Mouse (Mus musculus): ENCODE results near the gene Adcy5. TPM values are rescaled to one million over a fixed set of nuclear protein-coding genes. Genes with fewer than 3 reads are reported as not detected.

The Adcy5 gene
- total and polyA plus RNA-seq, 3 experiments = under 0.01 to 0.08 TPM; not detected in 1

GRCm38 (mm10) chr16:35224716-35225115 lies 70.0 kb downstream of the Adcy5 start (continued):
- TF ChIP-seq JUND (IDR thresholded peaks at IDR 0.05; ENCODE audit: low read depth, low read length) (no peak), SMC3 (IDR thresholded peaks at IDR 0.05; ENCODE audit: low read depth, low read length) (no peak), POLR2AphosphoS2 (IDR thresholded peaks at IDR 0.05; ENCODE audit: low read length) (no peak), MAX (IDR thresholded peaks at IDR 0.05; ENCODE audit: low read length) (no peak)

GRCm38 (mm10) chr16:35229582-35229981 lies 74.9 kb downstream of the Adcy5 start:
- no peak overlapping the region for H3K4me3 ChIP-seq (ENCODE audit: control insufficient read depth in 1 of 2, insufficient read depth in 1 of 2, low read depth in 2 of 2, low read length in 2 of 2)
- H3K27me3 ChIP-seq (ENCODE audit: control insufficient read depth in 1 of 2, insufficient read depth in 2 of 2, low read length in 2 of 2) = no peaks in the 10 kb centered on the region
- H3K4me1 ChIP-seq (ENCODE audit: control insufficient read depth in 1 of 2, insufficient read depth in 2 of 2, low read length in 2 of 2) = no peaks in the 10 kb centered on the region
- DNase-seq (ENCODE audit: low read depth, low spot score) = no peak
- TF ChIP-seq CTCF (IDR thresholded peaks at IDR 0.05 in 2 of 3, conservative IDR thresholded peaks at IDR 0.05 in 1 of 3; ENCODE audit: control insufficient read depth in 1 of 3, insufficient read depth in 1 of 3, low read depth in 2 of 3, low read length in 3 of 3, poor library complexity in 1 of 3, severe bottlenecking in 1 of 3) (no peak), MEF2A (IDR thresholded peaks at IDR 0.05; ENCODE audit: extremely low read depth, insufficient replicate concordance, low read depth, low read length, poor library complexity, severe bottlenecking) (no peak), ZMIZ1 (IDR thresholded peaks at IDR 0.05; ENCODE audit: low read depth, low read length) (no peak), EP300 (IDR thresholded peaks at IDR 0.05; ENCODE audit: low read depth in 1 of 2, low read length in 2 of 2) (no peak), NRF1 (IDR thresholded peaks at IDR 0.05; ENCODE audit: insufficient read depth, low read depth, low read length, poor library complexity, severe bottlenecking) (no peak), GABPA (IDR thresholded peaks at IDR 0.05; ENCODE audit: low read depth, low read length) (no peak), TCF12 (IDR thresholded peaks at IDR 0.05; ENCODE audit: low read depth, low read length) (no peak), MYB (IDR thresholded peaks at IDR 0.05; ENCODE audit: low read depth, low read length) (no peak), RAD21 (IDR thresholded peaks at IDR 0.05; ENCODE audit: low read depth, low read length) (no peak), MAX (IDR thresholded peaks at IDR 0.05; ENCODE audit: low read length) (no peak)
- H3K9ac ChIP-seq (ENCODE audit: control insufficient read depth, low read depth, low read length, poor library complexity, severe bottlenecking) = no peak overlapping the region
- no peaks in the 10 kb centered on the region for H3K9me3 ChIP-seq (replicated peaks; ENCODE audit: insufficient read depth, low read length)
- no peaks in the 10 kb centered on the region for H3K36me3 ChIP-seq (ENCODE audit: control insufficient read depth in 1 of 2, insufficient read depth in 2 of 2, low read length in 2 of 2)
- H3K79me2 ChIP-seq (ENCODE audit: control insufficient read depth, insufficient read depth, low read length, poor library complexity) = no peaks in the 10 kb centered on the region
- H3K27ac ChIP-seq (ENCODE audit: control insufficient read depth, low read depth, low read length) = no peak overlapping the region

- Histone ChIP-seq H3K4me1 (ENCODE audit: control insufficient read depth in 1 of 2, insufficient read depth in 2 of 2, low read length in 2 of 2) (no peaks in the 10 kb centered on the region), H3K79me2 (ENCODE audit: control insufficient read depth, insufficient read depth, low read length, poor library complexity) (no peaks in the 10 kb centered on the region), H3K27me3 (ENCODE audit: control insufficient read depth in 1 of 2, insufficient read depth in 2 of 2, low read length in 2 of 2) (no peaks in the 10 kb centered on the region), H3K4me3 (ENCODE audit: control insufficient read depth in 1 of 2, insufficient read depth in 1 of 2, low read depth in 2 of 2, low read length in 2 of 2) (no peak overlapping the region), H3K27ac (ENCODE audit: control insufficient read depth, low read depth, low read length) (no peak overlapping the region), H3K36me3 (ENCODE audit: control insufficient read depth in 1 of 2, insufficient read depth in 2 of 2, low read length in 2 of 2) (no peaks in the 10 kb centered on the region), H3K9me3 (replicated peaks; ENCODE audit: insufficient read depth, low read length) (no peaks in the 10 kb centered on the region), H3K9ac (ENCODE audit: control insufficient read depth, low read depth, low read length, poor library complexity, severe bottlenecking) (no peak overlapping the region)
- no peak for DNase-seq (ENCODE audit: low read depth, low spot score)
- TF ChIP-seq HCFC1 (IDR thresholded peaks at IDR 0.05; ENCODE audit: low read depth, low read length) (no peak), BHLHE40 (IDR thresholded peaks at IDR 0.05; ENCODE audit: borderline replicate concordance, low read depth, low read length) (no peak), MAZ (IDR thresholded peaks at IDR 0.05; ENCODE audit: low read depth, low read length) (no peak), EP300 (IDR thresholded peaks at IDR 0.05; ENCODE audit: low read depth in 1 of 2, low read length in 2 of 2) (no peak), ZNF384 (IDR thresholded peaks at IDR 0.05; ENCODE audit: low read depth, low read length) (no peak), MYB (IDR thresholded peaks at IDR 0.05; ENCODE audit: low read depth, low read length) (no peak), GATA1 (IDR thresholded peaks at IDR 0.05; ENCODE audit: low read depth, low read length) (no peak), TCF12 (IDR thresholded peaks at IDR 0.05; ENCODE audit: low read depth, low read length) (no peak), RAD21 (IDR thresholded peaks at IDR 0.05; ENCODE audit: low read depth, low read length) (no peak), POLR2A (IDR thresholded peaks at IDR 0.05; ENCODE audit: control insufficient read depth in 1 of 2, insufficient read depth in 1 of 2, low read depth in 1 of 2, low read length in 2 of 2, poor library complexity in 1 of 2) (no peak), ELF1 (IDR thresholded peaks at IDR 0.05; ENCODE audit: low read depth, low read length) (no peak), TAL1 (IDR thresholded peaks at IDR 0.05; ENCODE audit: low read length) (no peak), E2F4 (IDR thresholded peaks at IDR 0.05; ENCODE audit: borderline replicate concordance, low read depth, low read length) (no peak), MEF2A (IDR thresholded peaks at IDR 0.05; ENCODE audit: extremely low read depth, insufficient replicate concordance, low read depth, low read length, poor library complexity, severe bottlenecking) (no peak), NRF1 (IDR thresholded peaks at IDR 0.05; ENCODE audit: insufficient read depth, low read depth, low read length, poor library complexity, severe bottlenecking) (no peak), MYC (IDR thresholded peaks at IDR 0.05; ENCODE audit: low read depth, low read length) (no peak), RCOR1 (IDR thresholded peaks at IDR 0.05; ENCODE audit: low read depth, low read length) (no peak), ZMIZ1 (IDR thresholded peaks at IDR 0.05; ENCODE audit: low read depth, low read length) (no peak), JUND (IDR thresholded peaks at IDR 0.05; ENCODE audit: low read depth, low read length) (no peak), ETS1 (IDR thresholded peaks at IDR 0.05; ENCODE audit: low read depth, low read length) (no peak)
These were observed 77.6 kb downstream of the Adcy5 start for GRCm38 (mm10) chr16:35232153-35232750.

Data from MEL (cell line).